Mouse (Mus musculus): ENCODE results near the gene Triml1. TPM values are rescaled to one million over a fixed set of nuclear protein-coding genes. Genes with fewer than 3 reads are reported as not detected.

Triml1 gene
- polyA plus RNA-seq (2012; rRNA removed) = not detected in 2 replicates
- polyA plus RNA-seq (2014; fragmentation: Nextera tagmentation; extraction: Ambion mirVana) = not detected in 2 replicates

DNA sequence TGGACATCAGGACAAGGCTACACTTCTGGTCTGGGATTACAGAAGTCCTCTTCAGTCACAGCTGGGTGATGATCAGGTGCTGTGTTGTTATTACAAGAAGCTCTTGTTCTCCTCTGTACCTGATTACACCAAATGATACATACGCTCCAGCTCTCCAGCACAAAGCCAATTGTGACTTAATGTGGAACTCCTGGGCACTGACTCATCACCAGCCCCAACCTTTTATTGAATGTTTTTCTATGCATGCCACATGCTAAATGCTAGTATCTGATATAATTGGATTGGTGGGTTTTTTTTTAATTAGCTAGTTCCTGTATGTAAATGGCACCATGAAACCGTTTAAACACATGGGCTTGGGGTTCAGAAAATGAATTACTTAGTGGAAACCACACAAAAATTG is at the start of gene Triml1:
Gene Triml1 (minus strand): TSS at position 101 of the 400 bp plus-strand sequence.
- H3K27me3 ChIP-seq (ENCODE audit: control insufficient read depth, insufficient read depth, low read length) = no peaks in the 10 kb centered on the region
- H3K9me3 ChIP-seq (ENCODE audit: control insufficient read depth, low read length) = no peaks in the 10 kb centered on the region; the same call in 1 of the 2 replicates
- H3K27ac ChIP-seq = no peak within 1 kb of the TSS
- WGBS (ENCODE audit: insufficient replicate concordance) = 59% methylated on average over 2 of the region's 2 CpGs
- no peak within 1 kb of the TSS for H3K4me2 ChIP-seq (ENCODE audit: low read depth)
- no peak for TF ChIP-seq CTCF (IDR thresholded peaks at IDR 0.05; ENCODE audit: low read depth)
- no peak for TF ChIP-seq EP300 (IDR thresholded peaks at IDR 0.05; ENCODE audit: low read depth)
- H3K9ac ChIP-seq (replicated peaks) = no peak within 1 kb of the TSS
- H3K4me3 ChIP-seq (ENCODE audit: insufficient read depth in 1 of 2, low read depth in 2 of 2, low read length in 2 of 2) = no peak within 1 kb of the TSS
- ATAC-seq (ENCODE audit: insufficient read depth) (no peak), DNase-seq (ENCODE audit: low read depth in 3 of 3, low spot score in 3 of 3) (no peak)
- H3K36me3 ChIP-seq (replicated peaks; ENCODE audit: control insufficient read depth, insufficient read depth, low read depth) = no peaks in the 10 kb centered on the region
- no peaks in the 10 kb centered on the region for H3K4me1 ChIP-seq (replicated peaks; ENCODE audit: control insufficient read depth in 2 of 2, insufficient read depth in 2 of 2, low read length in 1 of 2)

GRCm38 (mm10) chr8:43182281-43182680 is 41.0 kb upstream of the Triml1 start:
- H3K27me3 ChIP-seq (ENCODE audit: control insufficient read depth, insufficient read depth, low read length) = no peaks in the 10 kb centered on the region
- H3K36me3 ChIP-seq (replicated peaks; ENCODE audit: control insufficient read depth, insufficient read depth, low read depth) = no peaks in the 10 kb centered on the region
- no peak for DNase-seq (ENCODE audit: low read depth in 3 of 3, low spot score in 3 of 3)
- no peak overlapping the region for H3K4me3 ChIP-seq (ENCODE audit: insufficient read depth in 1 of 2, low read depth in 2 of 2, low read length in 2 of 2)
- no peak overlapping the region for H3K27ac ChIP-seq
- no peak for TF ChIP-seq EP300 (IDR thresholded peaks at IDR 0.05; ENCODE audit: low read depth)
- no peak for TF ChIP-seq CTCF (IDR thresholded peaks at IDR 0.05; ENCODE audit: low read depth)
- H3K4me2 ChIP-seq (ENCODE audit: low read depth) = no peak overlapping the region
- H3K9ac ChIP-seq (replicated peaks) = no peak overlapping the region
- ATAC-seq (ENCODE audit: insufficient read depth) = no peak
- H3K9me3 ChIP-seq (ENCODE audit: control insufficient read depth, low read length) = no peaks in the 10 kb centered on the region
- WGBS (ENCODE audit: insufficient replicate concordance) = 42% methylated on average over 2 of the region's 2 CpGs
- no peaks in the 10 kb centered on the region for H3K4me1 ChIP-seq (replicated peaks; ENCODE audit: control insufficient read depth in 2 of 2, insufficient read depth in 2 of 2, low read length in 1 of 2)

GRCm38 (mm10) chr8:43180054-43180690 is 38.9 kb upstream of the Triml1 start, which contains the start of gene Triml2:
Triml2 (plus strand) TSS chr8:43180541.
- DNase-seq (ENCODE audit: low read depth in 3 of 3, low spot score in 3 of 3) (no peak), ATAC-seq (ENCODE audit: insufficient read depth) (no peak)
- no peaks in the 10 kb centered on the region for H3K9me3 ChIP-seq (ENCODE audit: control insufficient read depth, low read length)
- H3K4me3 ChIP-seq (ENCODE audit: insufficient read depth in 1 of 2, low read depth in 2 of 2, low read length in 2 of 2) = no peak within 1 kb of the TSS
- no peak for TF ChIP-seq CTCF (IDR thresholded peaks at IDR 0.05; ENCODE audit: low read depth)
- no peak within 1 kb of the TSS for H3K9ac ChIP-seq (replicated peaks)
- 76% methylated on average over 13 of the region's 13 CpGs for WGBS (ENCODE audit: insufficient replicate concordance)
- no peak within 1 kb of the TSS for H3K27ac ChIP-seq
- no peak within 1 kb of the TSS for H3K4me2 ChIP-seq (ENCODE audit: low read depth)
- H3K36me3 ChIP-seq (replicated peaks; ENCODE audit: control insufficient read depth, insufficient read depth, low read depth) = no peaks in the 10 kb centered on the region
- no peaks in the 10 kb centered on the region for H3K4me1 ChIP-seq (replicated peaks; ENCODE audit: control insufficient read depth in 2 of 2, insufficient read depth in 2 of 2, low read length in 1 of 2)
- no peaks in the 10 kb centered on the region for H3K27me3 ChIP-seq (ENCODE audit: control insufficient read depth, insufficient read depth, low read length)

DNA sequence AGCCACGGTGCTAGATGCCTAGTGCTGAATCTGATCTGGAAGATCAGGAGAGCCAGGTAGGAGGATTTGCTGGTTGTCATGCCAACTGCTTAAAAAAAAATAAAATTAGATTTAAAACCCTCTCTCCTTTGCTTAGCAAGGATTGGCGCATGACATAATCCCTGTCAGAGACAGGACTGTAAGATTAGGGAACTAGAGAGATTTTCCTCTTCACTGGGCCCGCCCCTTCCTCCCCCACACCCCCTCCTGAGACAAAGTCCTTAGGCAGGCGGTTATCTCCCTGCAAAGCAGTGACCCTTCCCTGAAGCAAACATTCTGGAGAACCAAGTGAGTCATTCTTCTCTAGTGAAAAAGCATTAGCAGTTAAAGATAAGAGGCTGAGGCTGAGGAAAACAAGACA is 37.9 kb upstream of the Triml1 start:
- Histone ChIP-seq H3K27me3 (ENCODE audit: control insufficient read depth, insufficient read depth, low read length) (no peaks in the 10 kb centered on the region), H3K36me3 (replicated peaks; ENCODE audit: control insufficient read depth, insufficient read depth, low read depth) (no peaks in the 10 kb centered on the region), H3K27ac (no peak overlapping the region), H3K9ac (replicated peaks) (no peak overlapping the region), H3K4me3 (ENCODE audit: insufficient read depth in 1 of 2, low read depth in 2 of 2, low read length in 2 of 2) (no peak overlapping the region), H3K9me3 (ENCODE audit: control insufficient read depth, low read length) (no peaks in the 10 kb centered on the region), H3K4me1 (replicated peaks; ENCODE audit: control insufficient read depth in 2 of 2, insufficient read depth in 2 of 2, low read length in 1 of 2) (no peaks in the 10 kb centered on the region), H3K4me2 (ENCODE audit: low read depth) (no peak overlapping the region)
- no peak for TF ChIP-seq CTCF (IDR thresholded peaks at IDR 0.05; ENCODE audit: low read depth)
- TF ChIP-seq EP300 (IDR thresholded peaks at IDR 0.05; ENCODE audit: low read depth) = no peak
- no peak for ATAC-seq (ENCODE audit: insufficient read depth)
- WGBS (ENCODE audit: insufficient replicate concordance) = 19% methylated on average over 4 of the region's 4 CpGs
- no peak for DNase-seq (ENCODE audit: low read depth in 3 of 3, low spot score in 3 of 3)

DNA sequence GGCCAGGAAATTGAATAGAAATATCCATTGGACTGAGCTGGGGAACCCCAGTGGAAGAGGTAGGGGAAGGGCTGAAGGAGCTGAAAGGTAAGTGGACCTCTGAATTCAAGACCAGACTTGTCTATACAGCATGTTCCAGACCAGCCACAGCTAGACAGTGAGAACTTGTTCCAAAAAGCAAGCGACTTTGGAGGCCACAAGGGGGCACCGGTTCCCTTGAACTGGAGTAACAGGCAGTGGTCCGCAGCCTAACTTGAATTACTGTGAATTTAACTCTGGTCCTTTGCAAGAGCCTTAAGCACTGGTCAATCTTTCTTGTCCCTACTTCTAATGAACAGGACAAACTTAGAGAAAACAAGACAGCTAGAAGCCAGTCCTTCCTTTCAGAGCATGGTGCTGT is 37.0 kb upstream of the Triml1 start:
- Histone ChIP-seq H3K36me3 (replicated peaks; ENCODE audit: control insufficient read depth, insufficient read depth, low read depth) (no peaks in the 10 kb centered on the region), H3K4me1 (replicated peaks; ENCODE audit: control insufficient read depth in 2 of 2, insufficient read depth in 2 of 2, low read length in 1 of 2) (no peaks in the 10 kb centered on the region), H3K27ac (no peak overlapping the region), H3K27me3 (ENCODE audit: control insufficient read depth, insufficient read depth, low read length) (no peaks in the 10 kb centered on the region), H3K4me3 (ENCODE audit: insufficient read depth in 1 of 2, low read depth in 2 of 2, low read length in 2 of 2) (no peak overlapping the region), H3K4me2 (ENCODE audit: low read depth) (no peak overlapping the region), H3K9me3 (ENCODE audit: control insufficient read depth, low read length) (no peaks in the 10 kb centered on the region), H3K9ac (replicated peaks) (no peak overlapping the region)
- DNase-seq (ENCODE audit: low read depth in 3 of 3, low spot score in 3 of 3) = no peak
- WGBS (ENCODE audit: insufficient replicate concordance) = 42% methylated on average over 3 of the region's 3 CpGs
- no peak for TF ChIP-seq EP300 (IDR thresholded peaks at IDR 0.05; ENCODE audit: low read depth)
- peak; percentile 20; the same call in 1 of the 2 replicates for TF ChIP-seq CTCF (IDR thresholded peaks at IDR 0.05; ENCODE audit: low read depth)
- no peak for ATAC-seq (ENCODE audit: insufficient read depth)

All from liver, embryonic 14.5 days (tissue).